Mouse (Mus musculus) liver, adult 2 months (tissue): ENCODE measurements around the gene Vps26a.

Source experiments
- CTCF ChIP-seq: fragments of 200-500 bp; IDR thresholded peaks from 2 replicates; pipeline ENCODE4 v1.5.1; 2011; ENCODE audit warnings: low read depth, low read length, control low read depth
- POLR2A ChIP-seq: fragments of 200-500 bp; IDR thresholded peaks from 2 replicates; pipeline ENCODE4 v1.6.1; 2011; ENCODE audit warnings: low read length, control low read depth; ENCODE audit not compliant: insufficient read depth; ENCODE audit errors: extremely low read depth

DNA sequence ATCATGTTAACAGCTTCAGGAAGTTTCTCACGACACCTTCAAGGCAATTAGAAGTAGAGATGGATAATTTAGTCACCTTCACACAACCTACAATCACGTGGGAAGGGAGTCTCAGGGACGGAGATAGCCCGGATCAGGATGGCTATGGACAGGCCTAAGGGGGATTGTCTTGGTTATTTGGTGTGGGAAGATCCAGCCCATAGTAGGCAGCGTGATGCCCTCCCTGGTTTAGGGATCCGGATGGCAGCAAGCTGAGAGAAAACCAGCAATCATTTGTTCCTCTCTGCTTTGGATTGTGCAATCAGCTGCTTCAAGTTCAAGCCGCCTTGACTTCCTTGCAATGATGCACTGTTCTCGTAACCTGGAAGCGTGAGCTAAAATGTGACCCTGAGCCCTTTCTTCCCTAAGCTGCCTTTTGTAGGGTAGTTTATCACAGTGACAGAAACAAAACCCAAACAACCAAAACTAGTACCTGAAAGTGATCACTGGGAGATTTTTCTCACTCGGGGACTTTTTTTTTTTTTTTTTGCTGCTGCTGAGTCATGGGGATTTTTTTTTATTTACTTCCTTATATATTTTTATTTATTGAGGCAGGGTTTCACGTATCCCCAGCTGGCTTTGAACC is 22.5 kb upstream of the Vps26a start:
- TF ChIP-seq CTCF, result no peak
- no peak for TF ChIP-seq POLR2A
